In the genomic region with DNA sequence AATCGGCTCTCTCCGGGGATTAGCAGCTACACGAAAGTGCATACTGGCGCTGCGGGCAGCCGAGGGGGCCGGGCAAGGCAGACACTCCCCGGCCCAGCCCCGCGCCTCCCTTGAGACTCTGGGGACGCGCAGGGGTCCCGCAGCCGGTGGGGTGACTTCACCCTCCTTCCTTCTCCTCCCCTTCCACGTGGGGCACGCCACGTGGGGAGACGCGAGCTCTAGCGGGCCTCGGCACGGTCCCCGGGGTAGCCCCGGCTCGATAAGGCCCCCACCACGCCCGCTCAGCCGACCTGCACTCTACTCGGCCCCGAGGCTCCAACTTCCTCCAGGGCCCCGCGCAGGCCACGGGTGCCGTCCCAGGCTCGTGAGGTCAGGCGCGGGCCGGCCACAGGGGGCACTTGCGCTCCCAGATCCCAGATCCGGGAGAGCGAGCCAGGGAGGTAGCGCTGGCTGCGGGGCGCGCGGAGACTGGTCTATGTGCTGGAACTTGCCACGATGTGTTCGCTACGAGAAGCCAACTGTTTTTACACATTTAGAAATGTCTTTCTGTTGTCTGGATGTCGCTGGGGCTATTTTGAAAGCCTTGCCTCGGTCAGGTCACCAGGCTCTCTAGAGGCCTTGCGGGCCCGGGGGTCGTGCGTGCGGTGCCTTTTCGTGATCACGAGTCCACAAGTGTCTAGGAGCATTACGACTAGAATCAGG, we compare ENCODE assay signal across 8 mouse cellular contexts. TPM values are rescaled to one million over a fixed set of nuclear protein-coding genes. Genes with fewer than 3 reads are reported as not detected.
DNase-seq lines count a peak whose midpoint lies in the region; ATAC-seq and TF ChIP-seq lines count a peak whose summit lies in the region.

A gene (minus strand): TSS at position 356 of the 702 bp plus-strand sequence.

- TF ChIP-seq CTCF in left cerebral cortex, adult 2 months (IDR thresholded peaks at IDR 0.05), result peak; percentile 54

- peak within 1 kb of the TSS; percentile 94 for H3K4me3 ChIP-seq in hindbrain, embryonic 16.5 days (ENCODE audit: low read length)
- peak within 1 kb of the TSS; percentile 90 for H3K4me3 ChIP-seq in left cerebral cortex, adult 2 months

- peak; percentile 92 to 97 for DNase-seq in adrenal gland, adult (ENCODE audit: inconsistent age in 2 of 2, low spot score in 1 of 2)
- DNase-seq in gastrocnemius, postnatal 10 days, result peak; percentile 91
- peak; percentile 54 to 56 for DNase-seq in left cerebral cortex, adult 2 months (ENCODE audit: extremely low spot score in 1 of 2, low spot score in 2 of 2)
- peak; percentile 93 to 95 for DNase-seq in lung, postnatal 4 days
- peak; percentile 91 for DNase-seq in retina, postnatal 1 day
- peak; percentile 89 for DNase-seq in urinary bladder, postnatal 14 days (ENCODE audit: low spot score)

- H3K36me3 ChIP-seq in hindbrain, embryonic 16.5 days (ENCODE audit: control insufficient read depth, insufficient read depth, low read length), result no peaks in the 10 kb centered on the region

- peak within 1 kb of the TSS; percentile 93 for H3K9ac ChIP-seq in hindbrain, embryonic 16.5 days (ENCODE audit: low read depth, low read length)

- peak; percentile 82 for ATAC-seq in common myeloid progenitor, adult 5-6 weeks (replicated peaks; ENCODE audit: low read depth, poor library complexity, severe bottlenecking)
- peak; percentile 70 for ATAC-seq in hindbrain, embryonic 16.5 days

- peak within 1 kb of the TSS; percentile 100 for H3K4me2 ChIP-seq in hindbrain, embryonic 16.5 days (ENCODE audit: low read length)

- H3K27ac ChIP-seq in hindbrain, embryonic 16.5 days (ENCODE audit: low read depth, low read length), result peak within 1 kb of the TSS; percentile 94
- peak within 1 kb of the TSS; percentile 88 for H3K27ac ChIP-seq in left cerebral cortex, adult 2 months

- under 1% methylated on average over 51 of the region's 59 CpGs for WGBS in hindbrain, embryonic 16.5 days

- intact Hi-C loops in left cerebral cortex, adult 2 months (cut with DNase I), result loop anchor here (2.0 to 5.0 kb wide), 2 partner anchors 312 to 513 kb away; a partner anchor contains a TSS

- peaks cover 20% of the 10 kb centered on the region for H3K4me1 ChIP-seq in hindbrain, embryonic 16.5 days (ENCODE audit: control insufficient read depth, insufficient read depth, low read depth, low read length)

- peaks cover 6% of the 10 kb centered on the region; the same call in 1 of the 2 replicates for H3K27me3 ChIP-seq in hindbrain, embryonic 16.5 days (replicated peaks; ENCODE audit: control insufficient read depth, insufficient read depth, low read length)

- no peaks in the 10 kb centered on the region for H3K9me3 ChIP-seq in hindbrain, embryonic 16.5 days (ENCODE audit: control insufficient read depth, low read length)

RNA-seq across cellular contexts. Expression of the gene that starts here (rescaled TPM):
- total RNA-seq in common myeloid progenitor, adult 5-6 weeks (2017), result 28.7 and 43.4 TPM in 2 replicates
- total RNA-seq in gastrocnemius, postnatal 10 days (2021), result 10 to 100 TPM; 33.8 to 40.9 TPM
- 44.9 and 57.9 TPM in 2 replicates for polyA plus RNA-seq in hindbrain, embryonic 16.5 days (2015; fragmentation: Nextera tagmentation; extraction: Ambion mirVana)
- 10 to 100 TPM; 30.1 to 30.6 TPM for total RNA-seq in left cerebral cortex, adult 2 months (2021)

Comparison
In these comparisons a context has a peak if more than half of its experiments do, and no peak if none do; other contexts are left out.
1. Peak in every context shown above with its lines: DNase-seq, ATAC-seq, H3K4me3 ChIP-seq and H3K27ac ChIP-seq.